Mouse (Mus musculus) MEL (cell line): ENCODE results near the gene Gm20388. TPM values are rescaled to one million over a fixed set of nuclear protein-coding genes. Genes with fewer than 3 reads are reported as not detected.

Source experiments
- DNase-seq: peaks from one replicate; pipeline ENCODE4 v3.0.0; 2011; ENCODE audit warnings: low read depth, low spot score
- H3K27ac ChIP-seq: 2 replicates; pipeline ENCODE4 v1.5.1; 2012; ENCODE audit warnings: low read depth, mild to moderate bottlenecking, control low read depth, low read length, moderate library complexity; ENCODE audit not compliant: control insufficient read depth
- H3K27me3 ChIP-seq, 2 experiments: fragments of 150-350 bp in 1 of 2; sonication (generic) in 1 of 2; 2 replicates each; pipeline ENCODE4 v1.6.1; 2012; ENCODE audit warnings: low read length in 2 of 2, mild to moderate bottlenecking in 2 of 2, improper control_type of control experiment in 1 of 2, moderate library complexity in 1 of 2; ENCODE audit not compliant: insufficient read depth in 2 of 2, control insufficient read depth in 1 of 2
- H3K36me3 ChIP-seq, 2 experiments: 2 replicates each; pipeline ENCODE4 v1.6.1; 2012 to 2014; ENCODE audit warnings: low read length in 2 of 2, improper control_type of control experiment in 1 of 2, inconsistent platforms in 1 of 2, mild to moderate bottlenecking in 1 of 2; ENCODE audit not compliant: insufficient read depth in 2 of 2, control insufficient read depth in 1 of 2
- H3K4me1 ChIP-seq, 2 experiments: fragments of 150-350 bp in 1 of 2; sonication (generic) in 1 of 2; 2 replicates each; pipeline ENCODE4 v1.6.1; 2012; ENCODE audit warnings: low read length in 2 of 2, improper control_type of control experiment in 1 of 2, mild to moderate bottlenecking in 1 of 2; ENCODE audit not compliant: insufficient read depth in 2 of 2, control insufficient read depth in 1 of 2
- H3K4me3 ChIP-seq, 2 experiments: fragments of 150-350 bp in 1 of 2; sonication (generic) in 1 of 2; 2 replicates each; pipeline ENCODE4 v1.5.1; 2012; ENCODE audit warnings: low read depth in 2 of 2, low read length in 2 of 2, mild to moderate bottlenecking in 2 of 2, moderate library complexity in 2 of 2, control low read depth in 1 of 2, improper control_type of control experiment in 1 of 2; ENCODE audit not compliant: control insufficient read depth in 1 of 2, insufficient read depth in 1 of 2
- H3K79me2 ChIP-seq: 2 replicates; pipeline ENCODE4 v1.6.1; 2012; ENCODE audit warnings: mild to moderate bottlenecking, low read length, moderate library complexity; ENCODE audit not compliant: control insufficient read depth, poor library complexity, insufficient read depth
- H3K9ac ChIP-seq: 2 replicates; pipeline ENCODE4 v1.6.1; 2012; ENCODE audit warnings: low read depth, mild to moderate bottlenecking, control low read depth, low read length, moderate library complexity; ENCODE audit not compliant: control insufficient read depth, poor library complexity, severe bottlenecking
- H3K9me3 ChIP-seq: fragments of 150-350 bp; sonication (generic); replicated peaks from 2 replicates; pipeline ENCODE4 v1.6.1; 2012; ENCODE audit warnings: mild to moderate bottlenecking, low read length, improper control_type of control experiment, moderate library complexity; ENCODE audit not compliant: insufficient read depth
- GABPA ChIP-seq: IDR thresholded peaks from 2 replicates; pipeline ENCODE4 v1.6.1; 2012; ENCODE audit warnings: low read depth, mild to moderate bottlenecking, inconsistent platforms, low read length, improper control_type of control experiment, moderate library complexity
- POLR2A ChIP-seq, 2 experiments: IDR thresholded peaks; 2 replicates each; pipeline ENCODE4 v1.6.1; 2011 to 2012; ENCODE audit warnings: low read length in 2 of 2, mild to moderate bottlenecking in 2 of 2, control low read depth in 1 of 2, improper control_type of control experiment in 1 of 2, low read depth in 1 of 2, moderate library complexity in 1 of 2; ENCODE audit not compliant: control insufficient read depth in 1 of 2, insufficient read depth in 1 of 2, poor library complexity in 1 of 2
- TBP ChIP-seq: IDR thresholded peaks from 2 replicates; pipeline ENCODE4 v1.8.0; 2011; ENCODE audit warnings: low read depth, low read length, improper control_type of control experiment
- ZMIZ1 ChIP-seq: IDR thresholded peaks from 2 replicates; pipeline ENCODE4 v1.6.1; 2012; ENCODE audit warnings: low read depth, mild to moderate bottlenecking, inconsistent platforms, low read length, improper control_type of control experiment, moderate library complexity
- polyA plus RNA-seq, 2 experiments: library from polyadenylated mRNA; stranded (reverse) in 1 of 2; unstranded in 1 of 2; fragments of >175 nt in 1 of 2; fragments of >200 nt in 1 of 2; gene quantifications; 2 replicates each; pipeline versions ENCODE4 v1.2.1 to v1.2.4; 2012; ENCODE audit warnings: low replicate concordance in 2 of 2, low read depth in 1 of 2; ENCODE audit not compliant: insufficient read length in 2 of 2, insufficient read depth in 1 of 2, missing spikeins in 1 of 2
- total RNA-seq: library from RNA; depleted of rRNA; stranded (reverse); fragments of 300-350 nt; gene quantifications from 2 replicates; pipeline ENCODE4 v1.2.3, GENCODE M21; 2012

The Gm20388 gene
- total and polyA plus RNA-seq, 3 experiments: 11.1 to 17.8 TPM; not detected in 1

GRCm38 (mm10) chr8:120529226-120529625, 618.6 kb downstream of the Gm20388 start:
- DNase-seq: no peak
- Histone ChIP-seq H3K36me3 (peaks cover 5 to 39% of the 10 kb centered on the region in 2 experiments; a peak in 3 of 4 replicates), H3K9me3 (no peaks in the 10 kb centered on the region), H3K4me3 (no peak overlapping the region), H3K4me1 (peaks cover 2 to 42% of the 10 kb centered on the region in 2 experiments), H3K27ac (no peak overlapping the region), H3K27me3 (no peaks in the 10 kb centered on the region), H3K79me2 (peaks cover 87% of the 10 kb centered on the region), H3K9ac (no peak overlapping the region)
- TF ChIP-seq ZMIZ1: no peak
- peak in 1 of 2 experiments; percentile 1; a peak in 1 of 4 replicates for TF ChIP-seq POLR2A (IDR thresholded peaks at IDR 0.05; ENCODE audit: control insufficient read depth in 1 of 2, insufficient read depth in 1 of 2, low read depth in 1 of 2, low read length in 2 of 2, poor library complexity in 1 of 2)

GRCm38 (mm10) chr8:120530954-120531656, 620.5 kb downstream of the Gm20388 start:
- H3K4me1 ChIP-seq: peaks cover 2 to 23% of the 10 kb centered on the region in 2 experiments
- H3K79me2 ChIP-seq: peaks cover 86% of the 10 kb centered on the region
- no peak overlapping the region for H3K9ac ChIP-seq
- H3K27me3 ChIP-seq: no peaks in the 10 kb centered on the region
- H3K9me3 ChIP-seq: no peaks in the 10 kb centered on the region
- DNase-seq: no peak
- TF ChIP-seq POLR2A (IDR thresholded peaks at IDR 0.05; ENCODE audit: control insufficient read depth in 1 of 2, insufficient read depth in 1 of 2, low read depth in 1 of 2, low read length in 2 of 2, poor library complexity in 1 of 2) (peak in 1 of 2 experiments; percentile 17; a peak in 1 of 4 replicates), TBP (no peak)
- H3K4me3 ChIP-seq: no peak overlapping the region
- H3K27ac ChIP-seq: no peak overlapping the region
- peaks cover 5 to 25% of the 10 kb centered on the region in 2 experiments; a peak in 3 of 4 replicates for H3K36me3 ChIP-seq

GRCm38 (mm10) chr8:120531775-120532516, 621.3 kb downstream of the Gm20388 start:
- Histone ChIP-seq H3K9me3 (no peaks in the 10 kb centered on the region), H3K4me3 (no peak overlapping the region), H3K79me2 (peaks cover 86% of the 10 kb centered on the region), H3K4me1 (peaks cover 2 to 18% of the 10 kb centered on the region in 2 experiments), H3K9ac (no peak overlapping the region), H3K27ac (peak overlapping the region; percentile 27), H3K27me3 (no peaks in the 10 kb centered on the region), H3K36me3 (peaks cover 5 to 25% of the 10 kb centered on the region in 2 experiments; a peak in 3 of 4 replicates)
- TF ChIP-seq GABPA (no peak), POLR2A (IDR thresholded peaks at IDR 0.05; ENCODE audit: control insufficient read depth in 1 of 2, insufficient read depth in 1 of 2, low read depth in 1 of 2, low read length in 2 of 2, poor library complexity in 1 of 2) (peak in 1 of 2 experiments; percentile 38; a peak in 1 of 4 replicates)
- DNase-seq: no peak
